1 mouse cellular context compared by ENCODE assay signal in the genomic region with DNA sequence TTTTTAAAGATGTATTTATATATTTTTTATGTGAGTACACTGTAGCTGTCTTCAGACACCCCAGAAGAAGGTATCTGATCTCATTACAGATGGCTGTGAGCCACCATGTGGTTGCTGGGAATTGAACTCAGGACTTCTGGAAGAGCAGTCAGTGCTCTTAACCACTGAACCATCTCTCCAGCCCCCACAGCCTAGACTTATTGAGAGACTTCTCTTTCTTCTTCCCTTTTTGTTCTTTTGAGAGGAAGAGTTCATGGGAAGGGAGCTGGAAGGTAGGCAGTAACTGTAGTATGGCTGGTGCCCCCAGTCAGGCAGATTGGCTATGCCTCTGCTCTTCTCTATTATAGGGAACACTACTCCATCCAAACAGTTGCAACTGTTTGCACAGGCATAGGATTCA. TPM values are rescaled to one million over a fixed set of nuclear protein-coding genes. Genes with fewer than 3 reads are reported as not detected.
"Had no signal": no experiment of that assay in that cellular context is flagged by ENCODE, and none has a peak within 500 bp of the region (broad histone marks: within the 10 kb centered on the region; RNA-seq: fewer than 3 reads in every experiment).

No protein-coding gene starts in this region.

RNA-seq across cellular contexts. Expression of gene Aurkb, which starts 38.9 kb away (rescaled TPM):
- total RNA-seq: gastrocnemius, adult 2 months had no signal
